Mouse (Mus musculus): ENCODE measurements at regions not wholly inside any gene's neighbourhood (a gene's known extent, or its start where the extent isn't known, plus 50 kb on each side); places are given as distances from the start of the nearest gene placed in this dataset.
A peak's percentile ranks its signal among the peaks of the same experiment; 100 is the strongest.

- no peak for DNase-seq (ENCODE audit: low spot score in 2 of 2)
These were observed 78.0 kb upstream of the Akt3 start for GRCm38 (mm10) chr1:177335961-177336360.

GRCm38 (mm10) chr1:177323366-177323765 is 65.4 kb upstream of the Akt3 start:
- no peak for DNase-seq (ENCODE audit: low spot score in 2 of 2)

GRCm38 (mm10) chr1:177322745-177323299 is 64.8 kb upstream of the Akt3 start:
- DNase-seq (ENCODE audit: low spot score in 2 of 2): peak in 1 of 2 experiments; percentile 22

- DNase-seq (ENCODE audit: low spot score in 2 of 2): no peak
These were observed 64.3 kb upstream of the Akt3 start for GRCm38 (mm10) chr1:177322307-177322685.

- peak in 1 of 2 experiments; percentile 22 for DNase-seq (ENCODE audit: low spot score in 2 of 2)
These were observed 63.8 kb upstream of the Akt3 start for GRCm38 (mm10) chr1:177321655-177322306.

GRCm38 (mm10) chr1:177308213-177308872 is 50.3 kb upstream of the Akt3 start:
- DNase-seq (ENCODE audit: low spot score in 2 of 2): no peak
